Mouse (Mus musculus) midbrain, embryonic 10.5 days (tissue): ENCODE measurements around the gene Teddm1a. TPM values are rescaled to one million over a fixed set of nuclear protein-coding genes. Genes with fewer than 3 reads are reported as not detected.

Source experiments
- DNase-seq: peaks from one replicate; pipeline ENCODE4 v3.0.0-alpha.2; 2017; ENCODE audit warnings: low spot score
- H3K27ac ChIP-seq: fragments of 300-500 bp; sonication (generic); replicated peaks from 2 replicates; pipeline ENCODE4 v1.5.1; 2016; ENCODE audit warnings: mild to moderate bottlenecking
- H3K27me3 ChIP-seq: fragments of 300-500 bp; sonication (generic); 2 replicates; pipeline ENCODE4 v1.6.1; 2016; ENCODE audit warnings: low read depth, mild to moderate bottlenecking; ENCODE audit not compliant: poor library complexity, severe bottlenecking
- H3K36me3 ChIP-seq: fragments of 300-500 bp; sonication (generic); 2 replicates; pipeline ENCODE4 v1.6.1; 2016; ENCODE audit warnings: mild to moderate bottlenecking, moderate library complexity
- H3K4me1 ChIP-seq: fragments of 300-500 bp; sonication (generic); 2 replicates; pipeline ENCODE4 v1.6.1; 2016
- H3K4me3 ChIP-seq: fragments of 300-500 bp; sonication (generic); 2 replicates; pipeline ENCODE4 v1.5.1; 2016; ENCODE audit warnings: mild to moderate bottlenecking, moderate library complexity
- H3K9me3 ChIP-seq: fragments of 300-500 bp; sonication (generic); replicated peaks from 2 replicates; pipeline ENCODE4 v1.6.1; 2016; ENCODE audit warnings: mild to moderate bottlenecking
- WGBS: fragments of 180-500 bp; shearing (Covaris S2); methylation state at CpG from one replicate; pipeline ENCODE4 v1.1.7; 2016; 5-methylcytosine and 5-hydroxymethylcytosine counted together
- polyA plus RNA-seq: library from polyadenylated mRNA; unstranded; fragments of >200 nt; fragmentation: Nextera tagmentation; extraction: Ambion mirVana; gene quantifications from 2 replicates; pipeline ENCODE4 v1.2.1, GENCODE M21; 2016

The Teddm1a gene
- polyA plus RNA-seq, 1 experiment from 2014 or later: not detected

DNA sequence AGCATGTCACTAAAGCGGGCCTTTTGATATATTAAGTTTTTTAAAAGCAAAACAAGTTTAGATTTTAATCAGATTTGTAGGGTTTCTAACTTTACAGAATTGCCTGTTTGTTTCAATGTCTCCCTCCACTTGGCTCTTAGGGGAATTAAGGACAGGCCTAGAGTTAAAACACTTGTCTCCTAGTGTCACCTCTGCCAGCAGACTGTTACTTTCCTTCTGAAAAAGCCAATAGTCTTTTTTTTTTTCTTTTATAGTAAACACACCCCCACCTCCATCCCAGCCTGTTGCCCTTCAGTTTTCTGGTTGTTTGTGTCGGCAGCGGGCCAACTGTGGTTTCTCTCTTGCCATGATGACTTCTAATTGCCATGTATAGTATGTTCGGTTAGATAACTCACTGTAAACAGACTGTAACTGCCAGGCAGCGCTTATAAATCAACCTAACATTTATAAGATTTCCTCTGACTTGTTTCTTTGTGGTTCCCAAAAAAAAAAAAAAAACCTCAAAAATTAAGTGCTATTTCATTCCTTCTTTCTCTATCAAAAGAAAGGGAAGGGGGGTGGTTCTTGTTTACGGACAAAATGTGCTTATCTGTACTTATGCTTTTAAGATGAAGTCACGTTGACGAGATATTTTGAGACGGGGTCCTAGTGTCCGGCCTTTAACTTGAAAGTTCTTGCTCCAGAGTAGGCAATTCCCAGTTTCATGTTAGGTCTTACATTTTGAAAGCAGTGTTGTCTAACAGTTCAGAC lies 17.8 kb downstream of the Teddm1a start:
- Histone ChIP-seq H3K4me3 (no peak overlapping the region), H3K4me1 (peaks cover 14% of the 10 kb centered on the region; the same call in 1 of the 2 replicates), H3K27ac (no peak overlapping the region), H3K36me3 (peaks cover 72% of the 10 kb centered on the region), H3K27me3 (no peaks in the 10 kb centered on the region; the same call in 1 of the 2 replicates), H3K9me3 (no peaks in the 10 kb centered on the region)
- no peak for DNase-seq
- 94% methylated on average over 10 of the region's 10 CpGs for WGBS

DNA sequence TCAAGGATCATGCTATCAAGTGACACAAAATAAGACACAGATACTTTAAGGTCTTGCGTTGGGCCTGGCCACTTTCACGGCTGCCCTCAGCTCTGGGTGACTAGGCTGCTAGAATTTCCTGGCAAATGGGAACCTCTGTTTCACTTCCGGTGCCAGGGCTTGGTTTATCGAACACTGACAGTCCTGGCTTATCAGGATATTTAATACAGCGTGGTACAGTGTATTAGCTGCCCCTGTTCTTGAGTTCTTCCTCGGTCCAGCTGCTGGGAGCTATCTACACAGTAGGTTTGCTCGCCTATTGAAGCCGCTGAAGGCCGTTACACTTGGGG lies 18.4 kb downstream of the Teddm1a start:
- Histone ChIP-seq H3K4me3 (no peak overlapping the region), H3K9me3 (no peaks in the 10 kb centered on the region), H3K4me1 (peaks cover 14% of the 10 kb centered on the region; the same call in 1 of the 2 replicates), H3K27ac (no peak overlapping the region), H3K36me3 (peaks cover 67% of the 10 kb centered on the region), H3K27me3 (no peaks in the 10 kb centered on the region; the same call in 1 of the 2 replicates)
- WGBS: 95% methylated on average over 9 of the region's 9 CpGs
- no peak for DNase-seq

DNA sequence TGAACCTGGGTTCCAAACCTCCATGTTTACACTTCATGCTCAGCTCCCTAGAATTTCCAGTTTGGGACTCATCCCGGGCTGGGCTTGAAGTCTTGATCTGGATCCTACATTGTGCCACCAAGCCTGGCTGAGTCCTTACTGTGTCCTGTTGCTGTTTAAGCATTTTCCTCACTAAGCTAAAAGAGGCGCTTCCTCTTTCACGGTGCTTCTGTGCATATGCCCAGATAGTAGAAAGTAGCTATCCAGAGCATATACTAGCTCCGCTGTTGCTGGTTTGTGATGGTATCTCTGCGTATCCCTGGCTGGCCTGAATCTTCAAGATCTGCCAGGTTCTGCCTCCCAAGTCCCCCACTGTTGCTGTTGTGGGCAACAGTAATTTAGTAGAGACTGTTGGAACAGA lies 18.9 kb downstream of the Teddm1a start:
- no peaks in the 10 kb centered on the region for H3K9me3 ChIP-seq
- WGBS: 90% methylated on average over 5 of the region's 5 CpGs
- DNase-seq: no peak
- H3K27me3 ChIP-seq: no peaks in the 10 kb centered on the region; the same call in 1 of the 2 replicates
- no peak overlapping the region for H3K4me3 ChIP-seq
- H3K36me3 ChIP-seq: peaks cover 62% of the 10 kb centered on the region
- H3K27ac ChIP-seq: no peak overlapping the region
- H3K4me1 ChIP-seq: peaks cover 14% of the 10 kb centered on the region; the same call in 1 of the 2 replicates

DNA sequence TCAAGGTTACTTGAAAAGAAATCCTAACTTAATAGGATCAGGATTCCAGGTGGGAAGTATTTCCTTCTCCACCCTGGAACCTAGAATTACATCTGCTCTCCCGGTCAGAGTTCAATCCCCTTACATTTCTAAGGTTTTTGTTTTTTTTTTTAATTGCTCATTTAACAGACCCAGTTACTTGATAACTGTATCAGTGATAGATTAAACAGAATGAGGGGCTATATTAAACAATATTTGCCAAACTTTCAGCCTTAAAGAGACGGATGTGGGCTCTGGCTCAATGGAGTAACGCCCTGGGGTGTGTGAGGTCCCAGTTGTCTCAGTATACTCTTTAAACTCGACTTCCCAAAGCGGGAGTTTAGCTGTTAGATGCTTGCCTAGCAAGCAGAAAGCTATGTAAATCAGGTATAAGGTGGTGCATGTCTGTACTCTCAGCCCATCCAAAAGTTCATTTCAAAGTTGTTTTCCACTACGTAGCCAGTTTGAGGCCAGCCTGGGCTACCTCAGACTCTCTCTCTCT lies 19.8 kb downstream of the Teddm1a start:
- DNase-seq: no peak
- WGBS: 92% methylated on average over 6 of the region's 6 CpGs
- Histone ChIP-seq H3K4me3 (no peak overlapping the region), H3K27me3 (no peaks in the 10 kb centered on the region; the same call in 1 of the 2 replicates), H3K36me3 (peaks cover 53% of the 10 kb centered on the region), H3K27ac (no peak overlapping the region), H3K9me3 (no peaks in the 10 kb centered on the region), H3K4me1 (peaks cover 14% of the 10 kb centered on the region; the same call in 1 of the 2 replicates)

DNA sequence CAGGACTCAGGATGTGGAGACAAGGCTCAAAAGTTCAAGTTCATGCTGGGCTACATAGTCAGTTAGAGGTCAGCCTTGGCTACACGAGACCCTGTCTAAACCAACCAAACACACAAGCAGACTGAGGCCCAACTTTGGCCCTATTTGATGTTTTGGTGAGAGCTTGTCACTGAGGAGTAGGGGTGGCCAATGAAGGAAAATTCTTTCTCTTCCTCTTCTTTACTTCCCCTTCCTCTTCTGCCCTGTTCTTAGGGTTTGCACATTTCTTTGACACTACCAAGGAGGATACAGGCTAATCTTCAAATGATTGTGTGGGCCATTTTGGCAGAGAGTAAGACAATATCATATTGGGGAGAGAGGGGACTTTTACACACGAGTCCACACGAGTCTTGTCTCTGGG lies 22.3 kb downstream of the Teddm1a start:
- H3K4me1 ChIP-seq: 0 out of 2 replicates have a peak, but pooled peaks cover 3% of the 10 kb centered on the region
- H3K4me3 ChIP-seq: no peak overlapping the region
- no peak for DNase-seq
- no peaks in the 10 kb centered on the region for H3K9me3 ChIP-seq
- no peak overlapping the region for H3K27ac ChIP-seq
- no peaks in the 10 kb centered on the region for H3K27me3 ChIP-seq
- WGBS: 86% methylated on average over 3 of the region's 3 CpGs
- H3K36me3 ChIP-seq: peaks cover 28% of the 10 kb centered on the region

GRCm38 (mm10) chr1:153918521-153919206 lies 27.1 kb downstream of the Teddm1a start:
- Histone ChIP-seq H3K27ac (no peak overlapping the region), H3K4me1 (peaks cover 5% of the 10 kb centered on the region), H3K9me3 (no peaks in the 10 kb centered on the region), H3K36me3 (no peaks in the 10 kb centered on the region), H3K4me3 (no peak overlapping the region), H3K27me3 (no peaks in the 10 kb centered on the region)
- DNase-seq: no peak
- 90% methylated on average over 3 of the region's 3 CpGs for WGBS

DNA sequence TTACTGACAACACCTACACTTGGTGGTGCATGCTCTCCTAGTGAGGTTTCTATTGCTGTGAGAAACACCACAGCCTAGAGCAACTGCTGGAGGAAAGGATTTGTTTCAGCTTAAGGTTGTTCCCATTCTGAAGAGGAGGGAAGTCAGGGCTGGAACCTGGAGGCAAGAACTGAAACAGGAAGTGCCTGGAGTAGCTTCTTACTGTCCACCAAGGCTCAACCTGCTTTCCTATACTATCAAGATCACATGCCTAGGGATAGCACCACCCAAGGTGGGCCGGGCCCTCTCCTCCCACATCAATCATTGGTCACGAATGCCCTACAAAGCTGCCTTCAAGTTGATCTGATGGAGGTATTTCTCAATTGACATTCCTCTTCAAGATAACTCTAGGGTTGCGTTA lies 30.1 kb downstream of the Teddm1a start:
- Histone ChIP-seq H3K27ac (no peak overlapping the region), H3K36me3 (no peaks in the 10 kb centered on the region), H3K9me3 (no peaks in the 10 kb centered on the region), H3K27me3 (no peaks in the 10 kb centered on the region), H3K4me1 (peaks cover 5% of the 10 kb centered on the region), H3K4me3 (no peak overlapping the region)
- WGBS: 92% methylated on average over 3 of the region's 3 CpGs
- no peak for DNase-seq

- Histone ChIP-seq H3K9me3 (no peaks in the 10 kb centered on the region), H3K36me3 (no peaks in the 10 kb centered on the region), H3K27me3 (no peaks in the 10 kb centered on the region), H3K4me3 (no peak overlapping the region), H3K4me1 (peaks cover 5% of the 10 kb centered on the region), H3K27ac (no peak overlapping the region)
- DNase-seq: no peak
- 60% methylated on average over 5 of the region's 5 CpGs for WGBS
Measured at GRCm38 (mm10) chr1:153922571-153923021, 31.1 kb downstream of the Teddm1a start.

GRCm38 (mm10) chr1:153924395-153925385 lies 33.1 kb downstream of the Teddm1a start:
- DNase-seq: no peak
- Histone ChIP-seq H3K4me3 (no peak overlapping the region), H3K27ac (no peak overlapping the region), H3K27me3 (no peaks in the 10 kb centered on the region), H3K36me3 (no peaks in the 10 kb centered on the region), H3K4me1 (peaks cover 5% of the 10 kb centered on the region), H3K9me3 (no peaks in the 10 kb centered on the region)
- 84% methylated on average over 6 of the region's 6 CpGs for WGBS

DNA sequence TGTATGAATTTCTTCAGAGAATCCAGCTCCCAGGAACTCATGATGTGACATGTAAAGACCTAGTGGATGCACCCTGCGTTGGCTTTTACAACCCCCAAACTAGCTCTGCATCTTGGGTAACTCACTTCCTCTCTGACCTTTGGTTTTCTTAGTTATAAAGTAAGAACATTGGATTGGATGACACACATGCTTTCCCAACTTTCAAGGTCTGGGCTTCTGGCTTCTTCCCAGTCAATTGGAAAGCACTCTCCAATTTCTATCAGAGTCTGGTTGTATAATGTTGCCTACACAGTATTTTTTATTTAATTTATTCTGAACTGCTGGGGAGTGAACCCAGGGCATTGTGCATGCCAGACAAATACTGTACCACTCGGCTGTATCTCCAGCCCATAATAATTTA lies 38.9 kb downstream of the Teddm1a start:
- 93% methylated on average over 2 of the region's 2 CpGs for WGBS
- Histone ChIP-seq H3K27ac (no peak overlapping the region), H3K9me3 (no peaks in the 10 kb centered on the region), H3K4me3 (no peak overlapping the region), H3K27me3 (no peaks in the 10 kb centered on the region), H3K36me3 (no peaks in the 10 kb centered on the region), H3K4me1 (no peaks in the 10 kb centered on the region)
- no peak for DNase-seq

- no peaks in the 10 kb centered on the region for H3K27me3 ChIP-seq
- no peaks in the 10 kb centered on the region for H3K9me3 ChIP-seq
- H3K36me3 ChIP-seq: no peaks in the 10 kb centered on the region
- H3K4me3 ChIP-seq: no peak overlapping the region
- 73% methylated on average over 1 of the region's 1 CpGs for WGBS
- no peak overlapping the region for H3K27ac ChIP-seq
- no peak for DNase-seq
- no peaks in the 10 kb centered on the region for H3K4me1 ChIP-seq
Measured at GRCm38 (mm10) chr1:153933772-153934171, 42.2 kb downstream of the Teddm1a start.

GRCm38 (mm10) chr1:153935844-153936380 lies 44.4 kb downstream of the Teddm1a start:
- H3K36me3 ChIP-seq: no peaks in the 10 kb centered on the region
- H3K27ac ChIP-seq: no peak overlapping the region
- 84% methylated on average over 12 of the region's 12 CpGs for WGBS
- H3K4me1 ChIP-seq: no peaks in the 10 kb centered on the region
- no peaks in the 10 kb centered on the region for H3K27me3 ChIP-seq
- DNase-seq: no peak
- no peaks in the 10 kb centered on the region for H3K9me3 ChIP-seq
- no peak overlapping the region for H3K4me3 ChIP-seq
